Mouse (Mus musculus) urinary bladder, adult 2 months (tissue): ENCODE data around the gene Crhr2. TPM values are rescaled to one million over a fixed set of nuclear protein-coding genes. Genes with fewer than 3 reads are reported as not detected.

Experiments used
- DNase-seq: peaks from one replicate; pipeline ENCODE4 v3.0.0; 2022; ENCODE audit warnings: low spot score
- polyA plus RNA-seq: library from polyadenylated mRNA; depleted of rRNA; stranded (reverse); fragments of >200 nt; gene quantifications from 2 replicates; pipeline ENCODE4 v1.2.3, GENCODE M21; 2012; rRNA removed

The Crhr2 gene
- polyA plus RNA-seq, 1 experiment = 0.54 TPM

- no peak for DNase-seq
Measured at GRCm38 (mm10) chr6:55045326-55045725, 87.5 kb downstream of the Crhr2 start.

GRCm38 (mm10) chr6:55044542-55044941 is 88.3 kb downstream of the Crhr2 start:
- no peak for DNase-seq

- DNase-seq = no peak
Measured at GRCm38 (mm10) chr6:55043206-55043605, 89.6 kb downstream of the Crhr2 start.

Other genes with a start within 250 kb of the Crhr2 start
- 22.1 and 23.4 TPM in 2 replicates for gene Nod1, start 160.4 kb downstream of the Crhr2 start, polyA plus RNA-seq
- 4.6 and 7.5 TPM in 2 replicates for gene Ggct, start 140.1 kb downstream of the Crhr2 start, polyA plus RNA-seq
- 55.9 and 57.9 TPM in 2 replicates for gene Gars, start 95.0 kb downstream of the Crhr2 start, polyA plus RNA-seq
- gene Inmt, start 42.0 kb upstream of the Crhr2 start, polyA plus RNA-seq = 246 and 312 TPM in 2 replicates
- gene Mindy4, start 70.4 kb upstream of the Crhr2 start, polyA plus RNA-seq = 11.4 and 12.3 TPM in 2 replicates
- 444 and 459 TPM in 2 replicates for gene Aqp1, start 203.4 kb upstream of the Crhr2 start, polyA plus RNA-seq
- not detected in 2 replicates for gene Ghrhr, start 243.3 kb upstream of the Crhr2 start, polyA plus RNA-seq